Mouse (Mus musculus): ENCODE measurements at regions not wholly inside any gene's neighbourhood (a gene's known extent, or its start where the extent isn't known, plus 50 kb on each side); places are given as distances from the start of the nearest gene placed in this dataset.

DNA sequence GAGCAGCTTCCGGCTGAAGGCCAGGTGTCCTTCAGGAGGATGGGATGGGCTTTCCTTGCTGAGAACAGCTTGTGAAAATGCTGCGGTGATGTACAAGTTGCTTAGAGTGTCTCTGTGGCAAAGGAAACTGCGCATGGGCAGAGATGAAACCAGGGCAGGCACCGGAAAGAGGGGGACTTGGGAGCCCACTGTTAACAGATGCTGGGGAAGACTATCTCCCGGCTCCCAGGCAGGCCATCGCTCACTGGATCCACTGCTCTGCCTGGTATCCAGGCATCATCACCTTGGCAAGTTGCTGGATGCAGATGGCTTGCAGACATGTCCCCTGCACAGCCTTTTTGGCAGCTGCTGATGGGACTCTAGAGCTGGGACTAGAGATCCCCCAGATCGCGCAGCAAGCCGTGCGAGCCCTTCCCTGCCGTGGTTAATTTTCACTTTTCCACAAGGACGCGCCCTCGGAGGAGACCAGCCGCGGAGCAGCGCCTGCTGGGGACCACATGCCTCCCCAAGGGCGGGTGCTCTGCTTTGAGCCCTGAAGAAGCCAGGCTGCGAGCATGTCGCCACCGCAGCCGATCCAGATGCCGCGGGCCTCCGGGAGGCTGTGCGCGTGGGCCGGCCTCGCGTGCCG lies 234.4 kb downstream of the Opa1 start:
- peak; percentile 18; the same call in 1 of the 2 replicates for TF ChIP-seq POLR2A (IDR thresholded peaks at IDR 0.05; ENCODE audit: extremely low read depth, insufficient read depth, low read length)
- TF ChIP-seq CTCF (IDR thresholded peaks at IDR 0.05; ENCODE audit: extremely low read depth, insufficient read depth, low read length): no peak
- peak overlapping the region; percentile 39 for H3K4me3 ChIP-seq (ENCODE audit: insufficient read depth, low read length)
- H3K4me1 ChIP-seq (ENCODE audit: control insufficient read depth, insufficient read depth, low read length): peaks cover 8% of the 10 kb centered on the region
- H3K27ac ChIP-seq (ENCODE audit: insufficient read depth, low read length): peak overlapping the region; percentile 93

DNA sequence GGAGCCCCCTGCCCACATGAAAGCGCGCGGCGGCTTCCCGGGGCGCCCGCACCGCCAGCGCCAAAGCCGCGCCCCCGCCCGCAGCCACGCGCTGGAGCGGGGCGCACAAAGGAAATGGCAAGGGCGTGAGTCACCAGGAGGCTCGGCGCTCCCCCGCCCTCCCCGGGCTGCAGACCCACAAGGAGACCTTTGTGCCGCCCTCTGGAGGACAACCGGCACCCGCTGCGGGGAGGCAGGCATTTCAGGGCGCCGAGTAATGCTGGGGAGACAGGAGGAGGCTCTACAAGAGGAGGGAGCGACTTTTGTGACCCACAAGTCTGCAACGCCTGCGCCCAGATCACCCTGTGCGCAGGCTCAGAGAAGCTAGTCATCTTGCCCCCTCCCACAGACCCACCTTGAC lies 234.9 kb downstream of the Opa1 start:
- peak overlapping the region; percentile 93 for H3K27ac ChIP-seq (ENCODE audit: insufficient read depth, low read length)
- peak overlapping the region; percentile 39 for H3K4me3 ChIP-seq (ENCODE audit: insufficient read depth, low read length)
- H3K4me1 ChIP-seq (ENCODE audit: control insufficient read depth, insufficient read depth, low read length): peaks cover 8% of the 10 kb centered on the region
- TF ChIP-seq POLR2A (IDR thresholded peaks at IDR 0.05; ENCODE audit: extremely low read depth, insufficient read depth, low read length) (no peak), CTCF (IDR thresholded peaks at IDR 0.05; ENCODE audit: extremely low read depth, insufficient read depth, low read length) (no peak)

DNA sequence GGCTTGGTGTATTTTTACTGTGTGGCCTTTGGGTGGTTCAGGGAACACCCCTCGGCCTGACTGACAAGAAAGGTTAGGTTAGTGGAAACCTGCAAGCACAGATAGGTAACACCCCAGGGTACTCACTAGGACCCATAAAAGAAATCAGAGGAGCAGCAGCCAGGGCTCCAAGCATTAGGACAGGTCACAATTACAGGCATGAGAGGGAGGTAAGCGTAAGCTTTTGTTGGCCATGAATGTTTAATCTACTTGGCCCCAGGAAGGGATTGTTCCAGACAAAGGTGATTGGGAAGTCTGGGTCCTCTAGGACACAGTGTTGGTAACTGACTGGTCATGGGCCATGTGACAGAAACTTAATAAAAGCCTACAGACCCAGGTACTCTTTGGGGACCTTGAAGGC lies 235.5 kb downstream of the Opa1 start:
- Histone ChIP-seq H3K27ac (ENCODE audit: insufficient read depth, low read length) (peak overlapping the region; percentile 93; the same call in 1 of the 2 replicates), H3K4me1 (ENCODE audit: control insufficient read depth, insufficient read depth, low read length) (peaks cover 8% of the 10 kb centered on the region), H3K4me3 (ENCODE audit: insufficient read depth, low read length) (no peak overlapping the region)
- TF ChIP-seq CTCF (IDR thresholded peaks at IDR 0.05; ENCODE audit: extremely low read depth, insufficient read depth, low read length) (no peak), POLR2A (IDR thresholded peaks at IDR 0.05; ENCODE audit: extremely low read depth, insufficient read depth, low read length) (no peak)

DNA sequence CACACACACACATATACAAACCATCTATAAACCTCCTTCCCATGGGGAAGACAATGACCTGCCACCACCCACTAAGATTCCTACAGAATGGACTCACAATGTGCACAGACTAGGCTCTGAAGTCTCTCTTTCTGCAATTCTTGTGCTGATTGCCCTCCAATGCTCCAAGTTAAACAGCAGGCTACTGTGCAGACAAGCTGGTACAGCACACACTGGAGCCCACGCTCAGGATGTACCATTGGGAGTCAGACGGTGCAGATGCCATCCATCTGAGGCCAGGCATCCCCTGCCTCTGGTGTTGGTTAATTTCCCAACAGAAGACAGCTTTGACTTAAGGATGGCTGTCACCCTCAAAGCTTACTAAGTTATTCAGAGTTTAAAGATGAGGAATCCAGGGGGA lies 236.1 kb downstream of the Opa1 start:
- H3K4me1 ChIP-seq (ENCODE audit: control insufficient read depth, insufficient read depth, low read length): peaks cover 8% of the 10 kb centered on the region
- no peak overlapping the region for H3K27ac ChIP-seq (ENCODE audit: insufficient read depth, low read length)
- no peak overlapping the region for H3K4me3 ChIP-seq (ENCODE audit: insufficient read depth, low read length)
- TF ChIP-seq POLR2A (IDR thresholded peaks at IDR 0.05; ENCODE audit: extremely low read depth, insufficient read depth, low read length): no peak
- TF ChIP-seq CTCF (IDR thresholded peaks at IDR 0.05; ENCODE audit: extremely low read depth, insufficient read depth, low read length): no peak

DNA sequence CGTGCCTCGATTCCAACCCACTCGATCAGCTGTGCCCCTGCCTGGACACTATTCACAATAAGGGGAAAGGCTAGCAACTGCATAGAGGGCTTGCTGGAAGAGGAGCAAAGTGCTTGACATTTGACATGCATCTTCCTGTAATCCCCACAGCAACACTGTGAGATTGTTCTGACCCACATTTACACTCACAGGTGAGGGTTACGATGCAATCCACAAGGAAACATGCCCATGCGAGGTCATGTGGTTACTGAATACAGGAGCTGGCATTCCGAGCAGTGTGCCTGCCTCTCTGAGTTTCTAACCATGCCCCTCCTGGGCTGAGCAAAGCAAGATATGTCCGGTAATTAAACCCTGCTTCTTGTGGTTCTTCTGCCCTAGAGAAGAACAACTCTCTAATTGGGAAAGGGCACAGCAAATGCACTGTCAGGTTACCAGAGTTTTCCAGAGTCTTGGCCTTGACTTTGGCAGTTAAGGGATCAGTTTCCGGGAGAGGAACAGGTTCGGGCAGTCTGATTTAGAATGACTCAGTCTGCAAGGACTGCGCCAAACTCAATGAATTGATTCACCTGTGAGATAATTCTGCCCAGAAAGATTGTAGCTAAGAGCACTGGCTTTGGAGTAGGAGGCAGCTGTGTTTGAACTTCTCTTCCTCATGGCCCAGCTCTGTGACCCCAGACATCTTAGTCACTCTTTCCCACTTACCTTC lies 236.7 kb downstream of the Opa1 start:
- Histone ChIP-seq H3K4me3 (ENCODE audit: insufficient read depth, low read length) (no peak overlapping the region), H3K27ac (ENCODE audit: insufficient read depth, low read length) (no peak overlapping the region), H3K4me1 (ENCODE audit: control insufficient read depth, insufficient read depth, low read length) (peaks cover 8% of the 10 kb centered on the region)
- TF ChIP-seq CTCF (IDR thresholded peaks at IDR 0.05; ENCODE audit: extremely low read depth, insufficient read depth, low read length) (no peak), POLR2A (IDR thresholded peaks at IDR 0.05; ENCODE audit: extremely low read depth, insufficient read depth, low read length) (no peak)

DNA sequence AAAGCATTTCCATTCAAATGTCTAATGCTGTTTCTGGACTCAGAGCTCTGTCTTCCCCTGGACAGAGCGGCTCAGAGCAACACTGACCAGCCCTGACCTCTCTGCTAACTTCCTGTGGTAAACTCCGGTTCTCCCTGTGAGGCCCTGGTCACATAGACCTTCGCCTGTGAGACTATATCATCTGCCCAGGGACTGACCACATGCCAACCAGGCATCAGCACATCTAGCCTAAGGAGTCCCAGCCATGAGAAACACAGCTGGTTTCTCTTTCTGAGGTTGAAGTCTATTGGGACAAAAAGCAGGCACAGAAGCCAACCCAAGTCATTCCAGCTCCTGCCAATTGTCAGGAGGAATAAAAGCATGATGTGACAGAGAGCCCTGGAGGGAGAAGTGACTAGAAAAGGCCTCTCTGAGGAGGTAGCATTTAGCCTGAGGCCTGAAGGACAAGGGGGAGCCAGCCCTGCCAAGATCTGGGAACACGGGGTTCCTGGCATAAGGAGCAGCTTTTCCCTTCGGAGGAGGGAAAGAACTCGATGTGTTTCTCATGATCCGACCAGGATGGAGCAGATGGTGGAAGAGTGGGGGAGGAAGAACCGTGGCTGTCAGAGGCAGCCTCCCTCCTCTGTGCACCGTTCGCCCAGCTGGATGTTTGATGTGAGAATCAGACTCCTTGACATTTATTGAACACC lies 237.7 kb downstream of the Opa1 start:
- peak overlapping the region; percentile 47 for H3K27ac ChIP-seq (ENCODE audit: insufficient read depth, low read length)
- H3K4me3 ChIP-seq (ENCODE audit: insufficient read depth, low read length): no peak overlapping the region
- TF ChIP-seq POLR2A (IDR thresholded peaks at IDR 0.05; ENCODE audit: extremely low read depth, insufficient read depth, low read length) (no peak), CTCF (IDR thresholded peaks at IDR 0.05; ENCODE audit: extremely low read depth, insufficient read depth, low read length) (no peak)
- H3K4me1 ChIP-seq (ENCODE audit: control insufficient read depth, insufficient read depth, low read length): peaks cover 8% of the 10 kb centered on the region

DNA sequence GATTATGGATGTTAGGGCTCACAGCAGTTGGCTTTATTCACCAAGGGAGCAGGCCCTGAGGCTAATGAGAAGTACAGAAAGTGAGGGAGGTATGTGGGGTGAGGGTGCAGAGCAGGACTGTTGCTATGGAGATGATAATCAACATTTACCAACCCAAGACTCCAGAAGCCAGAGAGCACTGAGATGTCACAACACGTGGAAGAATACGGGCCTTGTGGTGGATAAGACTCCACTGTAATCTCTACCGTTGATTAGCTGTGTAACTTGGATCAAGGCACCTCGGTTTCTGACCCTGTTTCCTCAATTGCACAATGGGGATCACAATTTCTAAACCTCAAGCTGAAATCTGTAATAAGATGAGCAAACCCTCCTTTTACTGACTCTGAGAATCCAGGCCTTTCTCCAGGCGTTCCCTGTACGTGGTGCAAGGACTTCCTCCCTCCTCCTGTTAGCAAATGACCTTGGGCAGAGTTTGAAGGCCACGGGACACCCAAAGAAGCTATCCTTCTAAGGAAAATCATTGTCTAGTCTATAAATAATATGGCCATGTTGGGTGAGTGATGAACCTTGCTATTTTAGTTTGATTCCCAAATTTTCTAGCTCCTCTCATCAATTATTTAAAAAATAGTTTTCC lies 239.8 kb downstream of the Opa1 start:
- TF ChIP-seq CTCF (IDR thresholded peaks at IDR 0.05; ENCODE audit: extremely low read depth, insufficient read depth, low read length) (no peak), POLR2A (IDR thresholded peaks at IDR 0.05; ENCODE audit: extremely low read depth, insufficient read depth, low read length) (no peak)

DNA sequence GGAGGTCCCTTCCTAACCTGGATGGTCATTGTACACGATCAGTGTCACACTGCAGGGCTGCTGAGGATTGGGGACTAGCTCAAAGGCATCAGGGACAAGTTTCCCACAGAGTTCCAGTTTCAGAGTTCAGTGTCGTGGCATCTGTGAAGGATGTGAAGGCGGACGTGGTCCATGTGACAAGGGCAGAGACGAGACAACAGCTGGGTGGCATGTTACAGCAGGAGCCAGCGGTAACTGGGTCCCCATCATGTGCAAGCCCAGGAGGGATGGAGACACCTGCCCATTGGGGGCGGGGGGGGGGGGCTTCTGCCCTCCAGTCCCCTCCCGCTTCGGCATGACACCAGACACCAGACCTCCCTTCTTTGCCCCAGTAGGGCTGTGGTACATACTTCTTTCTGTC lies 241.6 kb downstream of the Opa1 start:
- no peak overlapping the region for H3K4me3 ChIP-seq (ENCODE audit: insufficient read depth, low read length)
- peaks cover 4% of the 10 kb centered on the region; the same call in 1 of the 2 replicates for H3K4me1 ChIP-seq (ENCODE audit: control insufficient read depth, insufficient read depth, low read length)
- TF ChIP-seq CTCF (IDR thresholded peaks at IDR 0.05; ENCODE audit: extremely low read depth, insufficient read depth, low read length) (no peak), POLR2A (IDR thresholded peaks at IDR 0.05; ENCODE audit: extremely low read depth, insufficient read depth, low read length) (no peak)
- no peak overlapping the region for H3K27ac ChIP-seq (ENCODE audit: insufficient read depth, low read length)

More for the DNA sequence above, 239.8 kb downstream of the Opa1 start:
- Histone ChIP-seq H3K4me3 (ENCODE audit: insufficient read depth, low read length) (no peak overlapping the region), H3K4me1 (ENCODE audit: control insufficient read depth, insufficient read depth, low read length) (peaks cover 4% of the 10 kb centered on the region), H3K27ac (ENCODE audit: insufficient read depth, low read length) (no peak overlapping the region)

DNA sequence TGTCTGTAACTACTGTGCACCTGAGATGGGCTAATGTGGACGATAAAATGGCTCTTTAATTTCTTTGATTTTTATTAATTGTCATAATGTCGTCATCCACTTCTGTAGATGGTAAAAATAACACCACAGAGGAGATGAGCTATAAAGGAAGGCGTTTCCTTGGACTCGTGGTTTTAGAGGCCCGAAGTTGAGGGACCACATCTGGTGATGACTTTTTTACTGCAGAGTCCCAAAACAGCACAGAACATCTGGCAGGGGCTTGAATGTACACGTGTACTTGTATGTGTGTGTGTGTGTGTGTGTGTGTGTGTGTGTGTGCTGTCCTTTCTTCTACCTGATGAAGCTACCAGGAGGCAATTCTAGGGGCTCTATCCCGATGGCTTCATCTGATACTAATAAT lies 242.1 kb upstream of the Hes1 start:
- no peak overlapping the region for H3K27ac ChIP-seq (ENCODE audit: insufficient read depth, low read length)
- H3K4me1 ChIP-seq (ENCODE audit: control insufficient read depth, insufficient read depth, low read length): no peaks in the 10 kb centered on the region
- no peak for TF ChIP-seq CTCF (IDR thresholded peaks at IDR 0.05; ENCODE audit: extremely low read depth, insufficient read depth, low read length)
- no peak overlapping the region for H3K4me3 ChIP-seq (ENCODE audit: insufficient read depth, low read length)

Data from cortical plate, adult 2 months (tissue).